Mouse (Mus musculus) CH12.LX (cell line): ENCODE measurements at regions not wholly inside any gene's neighbourhood (a gene's known extent, or its start where the extent isn't known, plus 50 kb on each side); places are given as distances from the start of the nearest gene placed in this dataset.

Source experiments
- CHD2 ChIP-seq: IDR thresholded peaks from 2 replicates; pipeline ENCODE4 v1.6.1; 2011; ENCODE audit warnings: low read length, improper control_type of control experiment
- CTCF ChIP-seq, 2 experiments: IDR thresholded peaks in 1 of 2; conservative IDR thresholded peaks in 1 of 2; 2 replicates each; pipeline ENCODE4 v1.5.1; 2011 to 2012; ENCODE audit warnings: low read depth in 2 of 2, low read length in 2 of 2, improper control_type of control experiment in 1 of 2, inconsistent platforms in 1 of 2, mild to moderate bottlenecking in 1 of 2, moderate library complexity in 1 of 2
- E2F4 ChIP-seq: IDR thresholded peaks from 2 replicates; pipeline ENCODE4 v1.6.1; 2011; ENCODE audit warnings: low read depth, low read length, improper control_type of control experiment; ENCODE audit not compliant: insufficient replicate concordance
- MXI1 ChIP-seq: IDR thresholded peaks from 2 replicates; pipeline ENCODE4 v1.6.1; 2011; ENCODE audit warnings: mild to moderate bottlenecking, low read depth, low read length, improper control_type of control experiment
- MYC ChIP-seq: IDR thresholded peaks from 2 replicates; pipeline ENCODE4 v1.6.1; 2011; ENCODE audit warnings: low read depth, mild to moderate bottlenecking, improper control_type of control experiment, low read length
- POLR2A ChIP-seq: IDR thresholded peaks from 2 replicates; pipeline ENCODE4 v1.6.1; 2011; ENCODE audit warnings: low read depth, mild to moderate bottlenecking, improper control_type of control experiment, low read length
- RAD21 ChIP-seq: IDR thresholded peaks from 2 replicates; pipeline ENCODE4 v1.6.1; 2011; ENCODE audit warnings: low read depth, mild to moderate bottlenecking, low read length, improper control_type of control experiment, moderate library complexity
- SMC3 ChIP-seq: IDR thresholded peaks from 2 replicates; pipeline ENCODE4 v1.6.1; 2011; ENCODE audit warnings: low read depth, low read length, improper control_type of control experiment
- ZC3H11A ChIP-seq: IDR thresholded peaks from 2 replicates; pipeline ENCODE4 v1.6.1; 2012; ENCODE audit warnings: low read depth, mild to moderate bottlenecking, inconsistent platforms, low read length, improper control_type of control experiment
- ZNF384 ChIP-seq: IDR thresholded peaks from 2 replicates; pipeline ENCODE4 v1.6.1; 2012; ENCODE audit warnings: low read depth, low read length, improper control_type of control experiment, inconsistent platforms

GRCm38 (mm10) chr1:42489563-42489962 is 206.0 kb upstream of the Pou3f3 start:
- TF ChIP-seq CTCF (conservative IDR thresholded peaks at IDR 0.05 in 1 of 2, IDR thresholded peaks at IDR 0.05 in 1 of 2; ENCODE audit: low read depth in 2 of 2, low read length in 2 of 2) (no peak), ZNF384 (no peak), E2F4 (no peak), SMC3 (no peak), POLR2A (no peak), MXI1 (no peak), RAD21 (no peak), CHD2 (no peak), MYC (no peak), ZC3H11A (no peak)
